11 mouse cellular contexts compared by ENCODE assay signal in the genomic region with DNA sequence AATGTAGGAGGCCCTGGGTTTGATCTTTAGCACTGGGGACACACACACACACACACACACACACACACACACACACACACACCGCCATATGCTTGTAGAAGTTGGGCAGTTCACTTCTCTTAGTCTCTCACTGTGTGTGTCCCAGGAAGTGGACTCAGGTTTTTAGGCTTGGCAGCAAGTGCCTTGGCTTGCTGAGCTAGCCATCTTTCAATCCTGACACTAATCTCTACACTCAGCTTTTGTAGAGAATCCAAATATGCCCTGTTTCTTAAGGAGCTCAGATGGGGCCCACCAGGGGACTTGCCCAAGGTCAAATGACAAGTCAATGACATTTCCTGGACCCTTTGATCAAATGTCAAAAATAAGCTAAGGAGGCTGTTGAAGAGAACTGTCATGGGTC. TPM values are rescaled to one million over a fixed set of nuclear protein-coding genes. Genes with fewer than 3 reads are reported as not detected.
DNase-seq lines count a peak whose midpoint lies in the region; ATAC-seq lines count a peak whose summit lies in the region.
"Had no signal": no experiment of that assay in that cellular context is flagged by ENCODE, and none has a peak within 500 bp of the region (broad histone marks: within the 10 kb centered on the region; RNA-seq: fewer than 3 reads in every experiment).

No protein-coding gene starts in this region.

- no peaks in the 10 kb centered on the region for H3K9me3 ChIP-seq in heart, embryonic 10.5 days
- H3K9me3 ChIP-seq in forebrain, embryonic 13.5 days (replicated peaks), result no peaks in the 10 kb centered on the region
- H3K9me3 ChIP-seq in liver, embryonic 16.5 days (replicated peaks; ENCODE audit: control insufficient read depth, low read length), result no peaks in the 10 kb centered on the region

- intact Hi-C loops in heart, postnatal 10 days (cut with DNase I), result loop anchor here (2.0 kb wide), 1 partner anchor 40 kb away; no protein-coding TSS in a partner anchor

- H3K9ac ChIP-seq in forebrain, embryonic 13.5 days, result no peak overlapping the region
- no peak overlapping the region for H3K9ac ChIP-seq in liver, embryonic 16.5 days (ENCODE audit: low read depth, low read length)

- H3K4me3 ChIP-seq in heart, embryonic 10.5 days, result no peak overlapping the region
- H3K4me3 ChIP-seq in forebrain, embryonic 13.5 days, result no peak overlapping the region
- no peak overlapping the region for H3K4me3 ChIP-seq in liver, embryonic 16.5 days (ENCODE audit: low read depth, low read length)

- H3K27ac ChIP-seq in heart, embryonic 10.5 days, result peak overlapping the region; percentile 75
- no peak overlapping the region for H3K27ac ChIP-seq in forebrain, embryonic 13.5 days
- peak overlapping the region; percentile 27; the same call in 1 of the 2 replicates for H3K27ac ChIP-seq in liver, embryonic 16.5 days (ENCODE audit: low read length)

- peak overlapping the region; percentile 37; the same call in 1 of the 2 replicates for H3K4me2 ChIP-seq in forebrain, embryonic 13.5 days
- no peak overlapping the region for H3K4me2 ChIP-seq in liver, embryonic 16.5 days (ENCODE audit: low read depth, low read length)

- no peak for ATAC-seq in forebrain, embryonic 13.5 days
- ATAC-seq in liver, embryonic 16.5 days (ENCODE audit: low read depth), result no peak
- ATAC-seq in granulocyte monocyte progenitor cell, adult 5-6 weeks (replicated peaks; ENCODE audit: poor library complexity, severe bottlenecking), result no peak

- H3K4me1 ChIP-seq in heart, embryonic 10.5 days, result peaks cover 49% of the 10 kb centered on the region
- H3K4me1 ChIP-seq in forebrain, embryonic 13.5 days, result peaks cover 7% of the 10 kb centered on the region
- H3K4me1 ChIP-seq in liver, embryonic 16.5 days (ENCODE audit: control insufficient read depth, low read depth, low read length), result no peaks in the 10 kb centered on the region; the same call in none of the 2 replicates

- WGBS in heart, embryonic 10.5 days, result 94% methylated on average over 1 of the region's 1 CpGs
- 69% methylated on average over 1 of the region's 1 CpGs for WGBS in forebrain, embryonic 13.5 days
- 40% methylated on average over 1 of the region's 1 CpGs for WGBS in liver, embryonic 16.5 days (ENCODE audit: insufficient replicate concordance)

- H3K27me3 ChIP-seq in heart, embryonic 10.5 days (ENCODE audit: insufficient read depth, poor library complexity, severe bottlenecking), result no peaks in the 10 kb centered on the region
- H3K27me3 ChIP-seq in forebrain, embryonic 13.5 days, result 0 out of 2 replicates have a peak, but pooled peaks cover 2% of the 10 kb centered on the region
- H3K27me3 ChIP-seq in liver, embryonic 16.5 days (ENCODE audit: control insufficient read depth, insufficient read depth, low read depth, low read length), result no peaks in the 10 kb centered on the region

- DNase-seq in heart, embryonic 10.5 days (ENCODE audit: low spot score), result no peak
- DNase-seq in heart, postnatal 10 days, result no peak
- DNase-seq in 3T3-L1 (ENCODE audit: low read depth, low spot score), result peak; percentile 66
- DNase-seq in cerebellum, adult 18-20 months, result no peak
- DNase-seq in right cerebral cortex, postnatal 10 days (ENCODE audit: low spot score in 2 of 2), result no peak
- DNase-seq: adrenal gland, postnatal 25 days had no signal

- H3K36me3 ChIP-seq in heart, embryonic 10.5 days, result no peaks in the 10 kb centered on the region
- H3K36me3 ChIP-seq in forebrain, embryonic 13.5 days (ENCODE audit: poor library complexity, severe bottlenecking), result no peaks in the 10 kb centered on the region
- no peaks in the 10 kb centered on the region for H3K36me3 ChIP-seq in liver, embryonic 16.5 days (ENCODE audit: control insufficient read depth, insufficient read depth)

RNA-seq across cellular contexts. Expression of a gene that starts 0.4 kb away (rescaled TPM):
- polyA plus RNA-seq in heart, embryonic 10.5 days (2016; fragmentation: Nextera tagmentation; extraction: Ambion mirVana), result 41.2 and 52.5 TPM in 2 replicates
- 10 to 100 TPM; 21.3 to 25.1 TPM for total RNA-seq in heart, postnatal 10 days (2021)
- 71.8 and 72.4 TPM in 2 replicates for polyA plus RNA-seq in forebrain, embryonic 13.5 days (2015; fragmentation: Nextera tagmentation; extraction: Ambion mirVana)
- polyA plus RNA-seq in liver, embryonic 16.5 days (2015; fragmentation: Nextera tagmentation; extraction: Ambion mirVana), result 24.5 and 24.8 TPM in 2 replicates
- total RNA-seq in granulocyte monocyte progenitor cell, adult 5-6 weeks (2014; fragmentation: Nextera tagmentation), result 30.4 and 35.3 TPM in 2 replicates
- 11.5 and 18.1 TPM in 2 replicates for total RNA-seq in granulocyte monocyte progenitor cell, adult 5-6 weeks (2017)

RNA-seq across cellular contexts. Expression of a gene that starts 4.4 kb away (rescaled TPM):
- 10.3 and 11.7 TPM in 2 replicates for polyA plus RNA-seq in heart, embryonic 10.5 days (2016; fragmentation: Nextera tagmentation; extraction: Ambion mirVana)
- total RNA-seq in heart, postnatal 10 days (2021), result 1 to 10 TPM; 5.5 to 7.4 TPM
- 3.6 and 3.7 TPM in 2 replicates for polyA plus RNA-seq in forebrain, embryonic 13.5 days (2015; fragmentation: Nextera tagmentation; extraction: Ambion mirVana)
- polyA plus RNA-seq in liver, embryonic 16.5 days (2015; fragmentation: Nextera tagmentation; extraction: Ambion mirVana), result 4.6 and 5.6 TPM in 2 replicates
- not detected in 2 replicates for total RNA-seq in granulocyte monocyte progenitor cell, adult 5-6 weeks (2014; fragmentation: Nextera tagmentation)
- not detected in 2 replicates for total RNA-seq in granulocyte monocyte progenitor cell, adult 5-6 weeks (2017)
- total RNA-seq: neutrophil, adult 5-6 weeks had no signal

RNA-seq across cellular contexts. Expression of a gene that starts 12.7 kb away (rescaled TPM):
- 37.3 and 37.8 TPM in 2 replicates for polyA plus RNA-seq in heart, embryonic 10.5 days (2016; fragmentation: Nextera tagmentation; extraction: Ambion mirVana)
- 10 to 100 TPM; 24.3 to 39.3 TPM for total RNA-seq in heart, postnatal 10 days (2021)
- polyA plus RNA-seq in forebrain, embryonic 13.5 days (2015; fragmentation: Nextera tagmentation; extraction: Ambion mirVana), result 7.9 and 8.6 TPM in 2 replicates
- polyA plus RNA-seq in liver, embryonic 16.5 days (2015; fragmentation: Nextera tagmentation; extraction: Ambion mirVana), result 70.1 and 72.5 TPM in 2 replicates
- total RNA-seq in granulocyte monocyte progenitor cell, adult 5-6 weeks (2014; fragmentation: Nextera tagmentation), result not detected in 2 replicates
- total RNA-seq in granulocyte monocyte progenitor cell, adult 5-6 weeks (2017), result not detected in 2 replicates

RNA-seq across cellular contexts. Expression of a gene that starts 17.1 kb away (rescaled TPM):
- polyA plus RNA-seq in heart, embryonic 10.5 days (2016; fragmentation: Nextera tagmentation; extraction: Ambion mirVana), result not detected in 2 replicates
- total RNA-seq in heart, postnatal 10 days (2021), result not detected
- not detected in 2 replicates for polyA plus RNA-seq in forebrain, embryonic 13.5 days (2015; fragmentation: Nextera tagmentation; extraction: Ambion mirVana)
- polyA plus RNA-seq in liver, embryonic 16.5 days (2015; fragmentation: Nextera tagmentation; extraction: Ambion mirVana), result not detected in 2 replicates
- not detected in 2 replicates for total RNA-seq in granulocyte monocyte progenitor cell, adult 5-6 weeks (2014; fragmentation: Nextera tagmentation)
- not detected in 2 replicates for total RNA-seq in granulocyte monocyte progenitor cell, adult 5-6 weeks (2017)
- total RNA-seq: adrenal gland, postnatal 25 days; neutrophil, adult 5-6 weeks had no signal
- polyA plus RNA-seq: large intestine, adult 2 months had no signal

RNA-seq across cellular contexts. Expression of a gene that starts 29.5 kb away (rescaled TPM):
- 7.4 and 16.5 TPM in 2 replicates for polyA plus RNA-seq in heart, embryonic 10.5 days (2016; fragmentation: Nextera tagmentation; extraction: Ambion mirVana)
- total RNA-seq in heart, postnatal 10 days (2021), result 10 to 100 TPM; 17.1 to 18.9 TPM
- polyA plus RNA-seq in forebrain, embryonic 13.5 days (2015; fragmentation: Nextera tagmentation; extraction: Ambion mirVana), result 6.3 and 7.3 TPM in 2 replicates
- 1.5 and 2.7 TPM in 2 replicates for polyA plus RNA-seq in liver, embryonic 16.5 days (2015; fragmentation: Nextera tagmentation; extraction: Ambion mirVana)
- 5.6 TPM in 1 of 2 replicates, not detected in the other for total RNA-seq in granulocyte monocyte progenitor cell, adult 5-6 weeks (2014; fragmentation: Nextera tagmentation)
- 0.46 and 0.95 TPM in 2 replicates for total RNA-seq in granulocyte monocyte progenitor cell, adult 5-6 weeks (2017)
